Mouse (Mus musculus) MEL-GATA-1-ER (cell line): Measurements from ENCODE around the gene Arid3a.
"Not testable (repeated sequence)": the region's sequence is repeated elsewhere in the genome, so short reads cannot be mapped to it uniquely, and the experiment has no call there.

Experiments
- DNase-seq: peaks from one replicate; pipeline ENCODE4 v3.0.0-alpha.2; 2012; ENCODE audit warnings: low read depth; ENCODE audit errors: extremely low read depth

Gene Arid3a

DNA sequence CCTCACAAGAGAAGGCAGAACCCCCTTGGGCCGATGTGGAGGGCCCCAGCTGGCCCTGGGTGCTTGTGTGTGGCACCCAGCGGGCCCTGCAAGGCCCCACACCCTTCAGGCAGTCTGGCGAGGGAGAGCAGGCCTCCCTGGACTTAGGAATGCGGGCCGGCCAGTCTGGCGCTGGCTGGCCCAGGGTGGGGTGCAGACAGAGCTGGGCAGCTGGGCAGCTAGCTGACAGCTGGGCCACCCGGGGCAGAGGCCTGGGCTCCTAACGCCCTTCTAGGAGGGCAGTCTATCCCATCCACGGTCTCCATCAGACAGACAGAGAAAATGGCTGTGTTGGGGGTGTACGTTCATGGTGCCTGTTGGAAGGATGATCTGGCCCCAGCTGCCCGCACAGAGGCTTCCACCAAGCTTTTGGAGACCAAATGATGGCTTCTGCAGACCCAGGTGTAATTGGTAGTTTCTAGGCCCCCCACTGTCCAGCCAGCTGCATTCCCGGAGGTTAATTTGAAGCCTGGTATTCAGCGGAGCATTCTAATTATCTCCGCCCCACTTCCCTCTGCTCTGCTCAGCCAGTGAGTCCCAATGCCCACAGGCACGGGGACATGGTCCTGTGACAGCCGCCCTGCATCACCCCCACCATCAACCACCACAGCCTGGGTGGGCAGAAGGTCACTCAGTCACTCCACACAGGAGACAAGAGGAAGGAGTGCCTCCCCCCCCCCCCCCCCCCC lies 18.8 kb downstream of the Arid3a start:
- DNase-seq, result no peak

DNA sequence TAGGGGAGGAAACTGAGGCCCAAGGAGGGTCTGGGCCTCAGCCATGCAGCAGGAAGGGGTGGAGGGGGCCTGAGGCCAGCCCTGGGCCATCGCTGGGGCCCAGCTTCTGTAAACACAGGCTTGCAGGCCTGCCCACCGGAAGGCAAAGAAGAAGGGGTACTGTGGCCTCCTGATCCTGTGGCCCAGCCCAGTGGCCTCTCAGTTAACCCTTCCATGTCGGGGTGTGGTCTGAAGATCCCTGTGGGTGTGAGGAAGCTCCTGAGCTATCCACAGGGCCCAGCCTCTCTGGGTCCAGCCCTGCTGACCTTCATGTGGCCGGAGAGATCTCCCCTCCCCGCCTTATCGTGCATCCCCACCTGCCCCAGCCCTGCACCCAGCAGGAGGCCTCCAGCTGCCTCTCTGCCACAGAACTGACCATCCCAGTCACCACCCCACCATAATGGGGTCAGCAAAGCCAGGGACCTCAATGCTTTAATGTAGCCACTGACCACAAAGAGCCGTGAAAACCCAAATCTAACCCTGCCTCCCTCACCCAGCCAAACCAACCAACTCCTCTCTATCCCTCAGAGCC lies 20.0 kb downstream of the Arid3a start:
- no peak for DNase-seq

DNA sequence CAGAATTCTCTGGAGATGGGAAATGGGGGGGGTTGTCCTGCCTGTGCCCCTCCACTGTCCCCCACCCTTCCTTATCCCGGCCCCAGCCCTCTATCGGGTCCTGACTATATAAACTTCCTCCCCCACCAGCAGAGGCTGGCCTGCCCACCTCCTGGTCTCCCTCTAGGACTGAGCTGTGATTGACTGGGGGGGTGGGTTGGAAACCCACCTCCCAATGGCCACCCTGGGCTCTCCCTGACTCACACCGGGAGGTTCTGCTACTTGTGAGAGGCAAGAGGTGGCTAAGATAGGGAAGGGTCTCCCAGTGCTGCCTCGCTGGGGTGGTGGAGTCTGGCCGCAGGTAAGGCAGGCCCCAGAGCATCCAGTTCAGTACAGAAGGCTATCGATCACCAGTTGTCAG lies 20.7 kb downstream of the Arid3a start:
- DNase-seq, result no peak

DNA sequence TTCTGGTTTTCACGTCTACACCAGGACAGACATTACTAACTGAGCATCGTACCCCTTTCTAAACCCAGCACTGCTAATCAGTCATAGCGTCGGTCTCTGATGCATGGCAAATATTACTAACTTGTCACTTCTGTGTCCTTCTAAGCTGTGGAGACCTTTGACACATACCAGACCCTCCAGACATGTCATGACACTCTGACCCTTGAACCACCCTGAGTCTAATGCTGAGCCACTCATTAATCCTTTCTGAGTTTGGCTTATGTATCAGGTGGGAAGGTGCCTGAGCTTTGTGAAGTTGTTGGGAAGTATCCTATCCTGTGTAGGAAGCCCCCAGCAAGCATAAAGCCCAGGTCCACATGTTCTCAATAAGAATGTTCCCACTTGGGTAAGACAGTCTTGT lies 23.0 kb downstream of the Arid3a start:
- no peak for DNase-seq

DNA sequence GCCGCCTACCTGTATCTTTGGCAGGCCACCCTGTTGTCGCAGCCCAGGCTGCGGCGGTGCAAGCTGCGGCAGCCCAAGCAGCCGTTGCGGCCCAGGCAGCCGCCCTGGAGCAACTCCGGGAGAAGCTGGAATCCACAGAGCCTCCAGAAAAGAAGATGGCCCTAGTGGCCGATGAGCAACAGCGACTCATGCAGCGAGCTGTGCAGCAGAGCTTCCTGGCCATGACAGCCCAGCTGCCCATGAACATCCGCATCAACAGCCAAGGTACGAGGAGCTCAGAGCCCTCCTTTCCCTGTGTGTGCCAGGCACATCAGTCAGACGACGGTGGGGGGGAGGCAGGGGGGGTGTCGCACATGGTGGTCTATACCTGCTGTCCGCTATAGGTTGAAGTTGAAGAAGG lies 23.8 kb downstream of the Arid3a start:
- DNase-seq, result no peak

DNA sequence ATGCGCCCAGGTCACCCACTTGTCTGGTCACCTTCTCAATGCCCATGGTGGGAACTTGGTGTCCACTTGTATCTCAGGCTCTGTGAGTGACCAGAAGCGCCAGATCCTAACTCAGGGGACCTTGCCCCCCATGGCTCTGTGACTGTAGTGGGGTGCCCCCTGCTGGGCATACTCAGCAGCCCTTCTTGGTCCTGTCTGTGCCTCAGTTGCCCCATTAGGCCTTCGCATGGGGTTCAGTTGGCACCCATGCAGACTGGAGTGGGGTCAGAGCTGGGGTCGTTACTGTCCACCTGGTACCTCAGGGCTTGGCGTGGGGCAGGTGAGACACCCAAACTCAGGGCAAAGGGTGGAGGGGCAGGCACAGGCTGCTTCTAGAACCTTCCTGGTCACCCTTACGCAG lies 27.1 kb downstream of the Arid3a start:
- DNase-seq, result no peak

DNA sequence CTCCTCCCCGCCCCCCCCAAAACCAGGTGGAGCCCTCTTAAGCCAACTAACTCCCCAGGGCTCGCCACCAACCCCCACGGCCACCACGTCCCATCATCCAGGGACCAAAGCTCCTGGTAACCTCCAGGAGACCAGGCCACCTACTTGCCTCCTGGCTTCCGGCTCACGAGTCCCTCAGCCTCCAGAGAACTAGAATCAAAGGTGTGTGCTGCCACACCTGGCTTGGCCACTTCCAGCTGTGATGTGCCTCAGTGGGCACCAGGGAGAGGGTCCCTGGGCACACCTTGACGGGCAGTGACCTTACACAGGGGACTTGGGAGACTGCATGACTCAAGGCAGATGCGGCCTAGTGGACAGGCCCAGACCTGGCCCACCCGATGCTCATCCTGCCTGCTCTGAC lies 28.8 kb downstream of the Arid3a start:
- DNase-seq, result no peak

DNA sequence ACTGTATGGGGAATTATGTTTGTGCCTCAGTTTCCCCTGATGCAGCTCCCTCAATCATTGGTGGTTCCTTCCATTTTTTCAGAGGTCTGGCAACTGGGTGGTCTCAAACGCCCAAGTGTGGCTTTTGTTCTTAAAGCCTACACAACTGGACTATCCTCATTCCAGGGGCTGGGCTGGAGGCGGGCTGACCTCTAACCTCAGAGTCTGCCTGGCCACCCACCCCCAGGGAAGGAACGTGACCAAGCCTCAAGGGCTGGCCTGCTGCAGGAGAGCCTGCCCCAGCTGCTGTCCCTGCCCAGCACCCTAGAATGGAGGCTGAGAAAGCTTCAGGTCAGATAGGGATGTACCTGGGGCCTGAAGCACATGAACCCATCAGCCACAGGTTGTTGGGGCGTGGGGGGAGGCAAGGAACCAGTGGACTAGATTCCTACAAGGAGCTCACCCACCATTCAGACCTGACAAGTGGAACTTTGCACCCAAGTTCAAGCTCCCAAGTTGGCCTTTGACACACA lies 29.9 kb downstream of the Arid3a start:
- DNase-seq, result no peak

DNA sequence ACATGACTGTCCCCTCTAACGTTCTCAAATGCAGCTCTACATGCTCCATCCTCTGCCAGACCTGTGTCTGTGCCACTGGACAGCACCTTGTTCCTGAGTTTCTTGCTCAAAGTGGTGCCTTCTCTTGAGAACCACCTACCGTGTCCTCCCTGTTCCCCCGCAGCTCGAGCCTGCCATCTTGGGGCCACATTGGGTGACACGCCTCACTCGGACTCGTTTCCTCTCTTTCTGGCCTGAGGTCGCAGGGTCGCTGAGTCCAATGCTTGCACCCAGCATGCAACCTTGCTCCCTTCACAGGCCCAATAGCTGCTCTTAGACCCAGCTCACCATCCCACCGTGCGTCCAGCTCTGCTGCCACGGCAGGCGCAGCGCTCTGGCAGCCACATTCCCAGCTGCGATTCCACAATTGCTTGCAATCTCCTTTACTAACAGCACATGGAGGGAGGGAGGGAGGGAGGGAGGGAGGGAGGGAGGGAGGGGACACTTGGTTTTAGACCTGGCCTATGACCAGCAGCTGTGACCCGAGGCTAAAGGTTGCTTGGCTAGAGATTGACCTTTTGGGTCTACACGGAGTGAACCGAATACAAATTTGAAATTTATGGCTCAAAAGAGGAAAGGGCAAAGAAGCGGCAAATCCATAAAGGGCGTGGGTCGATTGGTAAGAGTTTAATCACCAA lies 31.4 kb downstream of the Arid3a start:
- DNase-seq, result peak; percentile 41

DNA sequence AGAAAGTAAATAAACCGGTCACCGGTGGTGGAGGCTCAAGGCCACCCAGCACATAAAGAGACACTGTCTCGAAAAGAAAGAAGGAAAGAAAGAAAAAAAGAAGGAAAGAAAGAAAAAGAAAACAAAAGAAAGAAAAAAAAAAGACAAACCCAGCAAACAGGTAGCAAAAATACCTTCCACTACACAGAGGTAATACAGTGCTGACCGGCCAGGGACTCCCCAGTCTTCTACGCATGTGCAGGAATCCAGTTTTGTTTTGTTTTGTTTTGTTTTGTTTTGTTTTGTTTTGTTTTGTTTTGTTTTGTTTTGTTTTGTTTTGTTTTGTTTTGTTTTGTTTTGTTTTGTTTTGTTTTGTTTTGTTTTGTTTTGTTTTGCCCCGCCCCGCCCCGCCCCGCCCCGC lies 32.6 kb downstream of the Arid3a start:
- DNase-seq, result not testable (repeated sequence)

DNA sequence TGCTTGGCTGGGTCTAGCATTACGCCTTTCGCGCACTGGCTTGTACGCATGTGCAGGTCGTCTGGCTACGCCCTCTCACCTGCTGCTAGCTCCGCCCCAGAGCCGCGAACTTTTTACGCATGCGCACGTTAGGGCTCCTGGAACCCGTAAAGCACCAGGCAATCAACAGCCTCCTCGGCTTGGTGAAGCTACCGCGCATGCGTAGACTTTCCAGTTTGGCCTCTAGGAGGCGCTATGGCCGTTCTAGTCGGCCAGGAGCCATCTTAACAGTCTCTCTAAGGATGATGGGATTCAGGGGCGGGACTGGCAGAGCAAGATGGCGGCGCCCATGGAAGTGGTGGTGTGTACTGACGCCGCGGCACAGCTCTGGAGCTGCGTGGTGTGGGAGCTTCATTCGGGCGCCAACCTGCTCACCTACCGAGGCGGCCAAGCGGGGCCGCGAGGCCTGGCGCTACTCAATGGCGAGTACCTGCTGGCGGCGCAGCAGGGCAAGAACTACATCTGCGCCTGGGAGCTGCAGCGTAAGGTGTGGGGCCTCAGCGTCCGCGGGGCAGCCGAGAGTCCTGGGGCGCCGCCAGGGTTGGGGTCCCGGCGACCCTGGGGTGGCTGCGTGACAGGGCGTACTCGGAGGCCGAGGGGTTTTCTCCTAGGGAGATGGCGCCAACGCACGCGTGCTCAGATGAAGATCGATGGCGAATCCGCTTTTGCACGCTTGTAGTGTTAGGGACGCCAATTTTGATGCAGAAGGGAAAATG lies 33.2 kb downstream of the Arid3a start, which contains the start of gene Wdr18:
Gene Wdr18, plus strand, starts transcription at position 306 of the 755 bp plus-strand sequence.
- peak; percentile 98 for DNase-seq

DNA sequence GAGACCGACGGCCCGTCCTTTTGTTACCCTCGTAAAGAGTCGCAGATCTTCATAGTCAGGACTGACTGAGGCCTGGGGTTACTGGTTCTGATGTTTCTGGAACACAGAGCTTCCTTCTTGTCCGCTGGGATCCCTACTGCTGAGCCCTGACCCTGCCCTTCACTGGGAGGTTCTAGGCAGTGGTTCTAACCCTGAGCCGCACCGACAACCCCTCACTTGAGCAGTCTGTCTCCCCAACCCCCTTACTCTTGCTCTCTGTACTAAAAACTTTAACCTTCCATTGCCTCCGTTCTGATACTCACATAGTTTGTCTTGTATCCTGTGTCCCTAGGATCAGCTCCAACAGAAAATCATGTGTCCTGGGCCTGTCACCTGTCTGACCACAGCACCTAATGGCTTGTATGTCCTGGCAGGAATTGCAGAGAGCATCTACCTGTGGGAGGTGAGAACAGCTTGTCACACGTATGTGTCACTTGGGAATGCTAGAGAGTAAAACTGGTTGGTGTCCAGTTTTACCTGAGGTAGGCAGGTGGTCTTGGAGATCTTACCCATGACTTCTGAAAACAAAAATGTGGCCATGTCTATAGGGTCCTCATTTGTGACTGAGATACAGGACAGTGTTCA lies 33.9 kb downstream of the Arid3a start:
- no peak for DNase-seq

DNA sequence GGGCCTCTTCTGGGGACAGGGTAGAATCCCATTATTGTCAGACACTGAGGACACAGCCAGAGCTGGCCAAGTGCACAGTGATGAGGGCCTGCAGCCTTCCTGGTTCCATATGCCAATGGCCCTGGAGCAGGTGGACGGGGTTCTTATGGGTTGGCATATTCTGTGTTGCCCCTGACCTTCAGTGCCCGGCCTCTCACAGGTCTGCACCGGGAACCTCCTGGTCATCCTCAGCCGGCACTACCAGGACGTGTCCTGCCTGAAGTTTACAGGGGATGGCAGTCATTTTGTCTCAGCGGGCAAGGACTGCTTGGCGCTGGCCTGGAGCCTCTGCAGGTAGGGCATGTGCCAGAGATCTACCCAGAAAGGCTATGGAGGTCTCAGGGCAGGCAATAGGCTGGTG lies 37.9 kb downstream of the Arid3a start:
- DNase-seq, result no peak

DNA sequence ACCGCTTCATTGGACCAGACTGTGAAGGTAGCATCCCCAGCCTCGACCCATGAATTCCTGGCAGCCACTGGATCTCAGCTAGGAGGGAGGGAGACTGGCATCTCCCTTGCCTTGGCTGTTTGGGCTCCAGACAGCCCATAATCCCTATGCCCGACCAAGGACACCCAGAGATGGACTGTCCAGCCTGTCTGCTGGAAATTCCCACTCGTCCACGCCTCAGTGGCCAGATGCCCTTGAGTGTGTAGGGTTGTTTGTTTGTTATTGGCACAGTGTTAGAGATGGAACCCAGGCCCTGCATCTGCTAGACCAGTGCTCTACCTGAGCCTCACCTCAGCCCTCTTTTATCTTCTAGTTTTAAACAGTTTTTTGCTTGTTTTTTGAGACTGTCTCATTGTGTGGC lies 38.5 kb downstream of the Arid3a start:
- DNase-seq, result no peak

DNA sequence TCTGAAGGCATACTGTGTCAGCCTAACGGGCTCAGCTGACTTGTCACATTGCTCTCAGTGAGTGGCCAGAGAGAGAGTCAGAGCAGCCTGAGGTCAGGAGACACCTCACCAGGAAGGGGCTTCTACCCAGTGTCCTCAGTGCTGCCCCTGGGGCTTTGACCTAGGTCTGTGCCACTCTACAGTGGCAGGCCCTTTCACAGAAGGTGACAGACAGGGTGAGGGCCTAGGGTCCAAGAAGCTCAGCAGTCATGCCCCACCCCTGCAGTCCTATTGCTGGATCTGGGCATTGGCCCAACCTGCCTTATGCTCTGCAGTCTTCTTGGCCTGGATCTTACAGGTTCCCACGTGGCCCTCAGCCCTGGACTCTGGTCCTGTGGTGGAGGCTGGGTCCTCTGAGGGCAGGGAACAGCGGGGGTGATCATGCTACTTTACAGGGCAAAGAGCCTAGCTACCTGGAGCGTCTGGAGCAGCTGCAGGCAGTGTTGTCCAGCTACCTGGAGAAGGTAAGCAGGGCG lies 40.1 kb downstream of the Arid3a start:
- DNase-seq, result no peak

DNA sequence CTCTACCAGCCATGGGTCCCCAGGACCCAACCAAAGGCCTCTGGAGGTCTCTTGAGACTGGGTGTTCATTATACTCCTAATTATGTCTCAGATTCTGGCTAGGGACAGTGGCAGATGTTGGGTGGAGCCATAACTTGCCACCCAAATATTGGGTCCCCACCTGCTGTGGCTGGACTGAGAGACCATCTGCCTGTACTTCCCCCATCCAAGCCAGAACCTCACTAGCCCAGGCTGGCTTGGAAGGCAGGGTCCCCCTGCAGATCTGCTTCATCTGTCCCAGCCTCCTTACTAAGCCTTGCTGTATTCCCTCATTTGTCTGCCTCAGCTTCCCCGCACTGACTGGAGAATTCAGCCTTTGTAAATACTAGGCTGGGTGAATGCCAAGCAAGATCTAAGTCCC lies 41.3 kb downstream of the Arid3a start:
- no peak for DNase-seq

DNA sequence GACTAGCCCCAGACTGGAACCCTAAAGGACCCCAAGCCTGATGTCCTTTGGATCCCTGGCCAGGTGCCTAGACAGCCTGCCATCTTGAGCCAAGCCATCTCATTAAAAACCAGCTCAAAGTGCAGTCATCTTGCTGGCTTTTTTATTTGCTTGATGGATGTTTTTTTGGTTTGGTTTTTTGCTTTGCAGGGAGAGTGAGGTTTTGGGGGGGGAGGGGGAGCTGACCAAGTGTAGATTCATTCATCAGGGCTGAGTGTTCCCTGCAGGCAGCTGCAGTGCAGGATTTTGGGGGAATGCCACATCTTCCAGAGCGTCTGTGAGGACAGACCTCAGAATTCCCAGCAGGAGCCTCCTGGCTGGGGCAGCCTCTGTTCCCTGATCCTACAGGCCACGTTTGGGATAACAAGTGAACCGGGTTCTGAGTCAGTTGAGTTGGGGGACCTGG lies 42.3 kb downstream of the Arid3a start:
- DNase-seq, result no peak

DNA sequence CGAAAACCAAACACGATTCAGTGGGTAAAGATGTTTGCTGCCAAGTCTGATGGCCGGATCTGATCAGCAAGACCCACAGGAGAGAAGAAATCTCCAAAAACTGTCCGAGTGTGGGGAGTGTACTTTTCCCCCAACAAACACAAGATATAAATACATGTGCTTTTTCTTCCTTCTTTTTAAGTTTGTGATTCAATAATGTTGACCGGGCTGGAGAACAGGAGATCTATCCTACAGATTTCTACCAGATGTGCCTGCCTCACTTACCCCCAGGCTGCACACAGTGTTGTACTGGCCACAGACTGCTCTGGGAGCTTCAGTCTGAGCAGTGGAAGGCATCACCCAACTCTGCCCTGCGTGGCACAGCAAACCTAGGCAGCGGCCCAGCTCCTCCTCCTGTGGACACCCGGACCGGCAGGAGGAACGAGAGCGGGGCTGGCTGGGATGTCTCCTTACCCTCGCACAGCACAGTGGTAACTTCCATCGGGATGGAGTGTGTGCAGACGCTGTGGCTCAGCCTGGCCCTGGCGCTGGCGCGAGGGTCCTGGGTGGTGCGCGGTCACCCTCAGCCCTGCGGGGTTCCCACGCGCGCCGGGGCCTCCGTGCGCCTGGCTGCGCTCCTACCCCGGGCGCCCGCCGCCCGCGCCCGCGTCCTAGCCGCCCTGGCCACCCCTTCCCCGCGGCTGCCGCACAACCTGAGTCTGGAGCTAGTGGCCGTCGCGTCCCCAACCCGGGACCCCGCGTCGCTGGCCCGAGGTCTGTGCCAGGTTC lies 43.8 kb downstream of the Arid3a start, which contains the start of gene Grin3b:
Gene Grin3b, plus strand, starts transcription at position 301 of the 768 bp plus-strand sequence.
- DNase-seq, result no peak

DNA sequence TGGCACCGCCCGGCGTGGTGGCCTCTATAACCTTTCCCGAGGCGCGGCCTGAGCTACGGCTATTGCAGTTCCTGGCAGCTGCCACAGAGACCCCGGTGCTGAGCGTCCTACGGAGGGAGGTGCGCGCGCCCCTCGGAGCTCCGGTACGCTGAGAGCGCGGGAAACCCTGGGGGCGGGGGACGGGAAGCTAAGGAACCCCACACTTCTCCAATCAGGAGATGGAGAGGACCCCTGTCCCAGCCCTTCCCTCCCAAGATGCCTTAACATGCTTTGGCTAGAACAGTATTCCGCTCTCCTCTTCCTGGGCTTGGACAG lies 44.3 kb downstream of the Arid3a start:
- no peak for DNase-seq

DNA sequence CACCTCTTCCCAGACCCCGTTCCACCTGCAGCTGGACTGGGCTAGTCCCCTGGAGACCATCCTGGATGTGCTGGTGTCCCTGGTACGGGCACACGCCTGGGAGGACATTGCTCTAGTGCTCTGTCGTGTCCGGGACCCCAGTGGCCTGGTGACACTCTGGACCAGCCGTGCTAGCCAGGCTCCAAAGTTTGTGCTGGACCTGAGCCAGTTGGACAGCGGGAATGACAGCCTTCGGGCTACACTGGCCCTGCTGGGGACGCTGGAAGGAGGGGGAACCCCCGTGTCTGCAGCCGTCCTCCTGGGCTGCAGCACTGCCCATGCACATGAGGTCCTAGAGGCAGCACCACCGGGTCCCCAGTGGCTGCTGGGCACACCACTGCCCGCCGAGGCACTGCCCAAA lies 46.0 kb downstream of the Arid3a start:
- DNase-seq, result no peak
